Mouse (Mus musculus) megakaryocyte, embryonic 14.5 days (primary cell): Measurements from ENCODE around the gene Ctdspl2.

ENCODE experiments used
- FLI1 ChIP-seq: IDR thresholded peaks from 2 replicates; pipeline ENCODE4 v1.6.1; 2012; ENCODE audit warnings: low read length, inconsistent platforms, mixed read lengths
- GATA1 ChIP-seq: IDR thresholded peaks from 3 replicates; pipeline ENCODE4 v1.6.1; 2012; ENCODE audit warnings: mixed read lengths, low read length, inconsistent platforms, borderline replicate concordance

DNA sequence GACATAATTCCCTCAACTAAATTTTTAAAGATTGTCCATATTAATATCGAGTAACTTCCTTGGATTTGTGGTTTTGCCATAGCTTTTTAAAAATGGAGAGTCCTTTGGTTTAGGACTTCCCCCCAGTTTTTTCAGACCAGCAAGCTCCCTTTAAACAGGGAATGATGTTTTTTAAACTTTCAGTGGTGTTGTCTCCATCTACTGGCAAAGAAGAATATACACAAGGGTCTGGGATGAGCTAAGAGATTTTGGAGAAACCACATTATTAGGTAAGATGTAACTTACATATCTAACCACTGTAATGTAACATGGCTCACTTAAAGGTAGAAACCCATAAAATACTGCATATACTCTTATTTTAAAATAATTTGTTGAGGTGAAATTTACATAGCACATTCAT lies 39.9 kb downstream of the Ctdspl2 start:
- TF ChIP-seq GATA1 (no peak), FLI1 (no peak)
